In the genomic region with DNA sequence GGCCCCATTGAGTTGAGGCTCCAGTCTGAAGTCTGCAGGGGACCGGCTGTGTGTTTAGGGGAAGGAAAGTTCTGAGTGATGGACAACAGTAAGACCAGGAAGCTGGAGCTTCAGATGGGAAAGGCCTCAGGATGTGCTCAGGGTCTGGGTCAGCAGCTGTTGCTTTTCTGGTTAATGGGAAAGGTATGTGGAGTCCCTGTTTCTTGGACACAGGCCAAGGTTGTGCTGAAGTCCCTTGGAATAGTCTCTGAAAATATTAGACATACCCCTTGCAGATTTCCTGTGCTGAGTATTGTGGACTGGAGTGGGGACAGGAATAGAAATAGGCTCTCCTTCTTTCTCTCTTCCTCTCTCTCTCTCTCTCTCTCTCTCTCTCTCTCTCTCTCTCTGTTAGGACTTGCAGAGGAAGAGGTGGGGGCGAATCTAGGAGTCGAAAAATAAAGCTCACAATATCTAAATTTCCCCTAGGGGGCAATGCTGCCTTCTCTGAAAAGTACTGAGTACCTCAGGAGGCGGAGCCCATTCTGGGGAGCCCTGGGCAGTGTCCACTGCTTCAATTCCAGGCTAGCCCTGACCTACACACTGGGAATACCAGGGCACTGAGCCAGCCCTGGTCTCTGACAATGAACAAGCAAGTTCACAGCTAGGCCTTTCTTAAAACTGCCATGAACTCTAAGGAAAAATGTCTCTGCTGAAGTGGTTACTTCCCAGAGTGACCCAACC, we compare ENCODE assay signal across 9 mouse cellular contexts. TPM values are rescaled to one million over a fixed set of nuclear protein-coding genes. Genes with fewer than 3 reads are reported as not detected.
DNase-seq lines count a peak whose midpoint lies in the region; ATAC-seq and TF ChIP-seq lines count a peak whose summit lies in the region.
"Not testable (repeated sequence)": the region's sequence is repeated elsewhere in the genome, so short reads cannot be mapped to it uniquely, and the experiment has no call there.
"Had no signal": no experiment of that assay in that cellular context is flagged by ENCODE, and none has a peak within 500 bp of the region (broad histone marks: within the 10 kb centered on the region; RNA-seq: fewer than 3 reads in every experiment).

No protein-coding gene starts in this region.

- peak; percentile 42 for TF ChIP-seq CTCF in cortical plate, adult 2 months (IDR thresholded peaks at IDR 0.05; ENCODE audit: extremely low read depth, insufficient read depth, low read length)
- peak; percentile 27 for TF ChIP-seq CTCF in hindbrain, postnatal 0 days (IDR thresholded peaks at IDR 0.05; ENCODE audit: low read depth)

- H3K36me3 ChIP-seq in hindbrain, postnatal 0 days (ENCODE audit: insufficient read depth, low read length), result not testable (repeated sequence)

- not testable (repeated sequence) for H3K27me3 ChIP-seq in hindbrain, postnatal 0 days (ENCODE audit: insufficient read depth, low read length)

- DNase-seq in adipocyte (ENCODE audit: low spot score), result peak; percentile 91
- peak; percentile 47 to 67 for DNase-seq in heart, adult 18-20 months
- peak; percentile 24 for DNase-seq in hindbrain, postnatal 0 days (ENCODE audit: low spot score)
- peak; percentile 83 for DNase-seq in kidney, postnatal 10 days
- peak; percentile 9 to 21 for DNase-seq in lung, adult 18-20 months
- DNase-seq in retina, embryonic 14.5 days (ENCODE audit: low spot score), result peak; percentile 25

- not testable (repeated sequence) for H3K9ac ChIP-seq in hindbrain, postnatal 0 days (replicated peaks; ENCODE audit: low read length)

- H3K9me3 ChIP-seq in hindbrain, postnatal 0 days (ENCODE audit: low read length), result not testable (repeated sequence)

- H3K27ac ChIP-seq in cortical plate, adult 2 months (ENCODE audit: insufficient read depth, low read length); hindbrain, postnatal 0 days: not testable (repeated sequence)

- not testable (repeated sequence) for ATAC-seq in hindbrain, postnatal 0 days

- not testable (repeated sequence) for TF ChIP-seq POLR2A in cortical plate, adult 2 months (IDR thresholded peaks at IDR 0.05; ENCODE audit: extremely low read depth, insufficient read depth, low read length)

- not testable (repeated sequence) for H3K4me3 ChIP-seq in cortical plate, adult 2 months (ENCODE audit: insufficient read depth, low read length); hindbrain, postnatal 0 days (ENCODE audit: low read length)

- not testable (repeated sequence) for H3K4me2 ChIP-seq in hindbrain, postnatal 0 days (ENCODE audit: low read depth, low read length)

- 60% methylated on average over 4 of the region's 4 CpGs for WGBS in hindbrain, postnatal 0 days

- not testable (repeated sequence) for H3K4me1 ChIP-seq in cortical plate, adult 2 months (ENCODE audit: control insufficient read depth, insufficient read depth, low read length); hindbrain, postnatal 0 days (ENCODE audit: insufficient read depth, low read length)

RNA-seq across cellular contexts. Expression of a gene that starts 6.7 kb away (rescaled TPM):
- 3.7 TPM in 2 replicates for polyA plus RNA-seq in cortical plate, adult 2 months (2012; rRNA removed)
- 100 to 1,000 TPM in 1 of 2 experiments, 10 to 100 TPM in 1; 99.8 to 105 TPM for total RNA-seq in heart, adult 18-20 months (2021)
- 1.9 and 2.4 TPM in 2 replicates for total RNA-seq in hindbrain, postnatal 0 days (2014; rRNA removed)
- 1.6 and 2.0 TPM in 2 replicates for polyA plus RNA-seq in hindbrain, postnatal 0 days (2015; fragmentation: Nextera tagmentation; extraction: Ambion mirVana)
- total RNA-seq: granulocyte monocyte progenitor cell, adult 5-6 weeks had no signal
- polyA plus RNA-seq: inflammation-experienced regulatory T-cells, adult 6 months had no signal

Comparison
In these comparisons a context has a peak if more than half of its experiments do, and no peak if none do; other contexts are left out.
1. DNase-seq: peak in every context shown above with its lines; median percentile 91 in adipocyte; 83 in kidney, postnatal 10 days; 57 in heart, adult 18-20 months; 25 in retina, embryonic 14.5 days; 24 in hindbrain, postnatal 0 days; 15 in lung, adult 18-20 months.
2. RNA of a gene that starts 6.7 kb away (total RNA-seq): 99.8 to 105 TPM in heart, adult 18-20 months; 1.9 to 2.4 TPM in hindbrain, postnatal 0 days; every median in the first group is over 10 times any median in the second.